Mouse (Mus musculus): ENCODE measurements at regions not wholly inside any gene's neighbourhood (a gene's known extent, or its start where the extent isn't known, plus 50 kb on each side); places are given as distances from the start of the nearest gene placed in this dataset.

DNA sequence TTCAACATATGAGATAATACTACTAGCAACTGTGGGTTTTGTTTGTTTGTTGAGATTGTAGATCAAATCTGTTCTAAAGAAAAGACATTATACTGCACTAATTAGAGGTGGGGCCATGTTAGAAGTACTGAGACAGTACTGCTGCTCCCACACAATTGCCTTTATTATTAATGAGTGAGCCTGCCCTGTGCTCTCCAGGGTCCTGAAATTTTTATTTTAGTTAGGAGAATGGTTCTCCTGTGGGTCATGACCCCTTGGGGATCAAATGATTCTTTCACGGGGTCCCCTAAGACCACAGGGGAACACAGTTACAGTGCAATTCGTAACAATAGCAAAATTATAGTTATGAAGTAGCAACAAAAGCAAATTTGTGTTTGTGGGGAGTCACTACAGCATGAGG is 268.8 kb downstream of the Gm9195 start:
- WGBS = 42% methylated on average over 2 of the region's 2 CpGs
- TF ChIP-seq CTCF (IDR thresholded peaks at IDR 0.05; ENCODE audit: low read depth) = no peak
- no peaks in the 10 kb centered on the region for H3K4me1 ChIP-seq (ENCODE audit: insufficient read depth)
- H3K9ac ChIP-seq = no peak overlapping the region
- H3K4me2 ChIP-seq = no peak overlapping the region
- no peaks in the 10 kb centered on the region for H3K36me3 ChIP-seq (ENCODE audit: insufficient read depth)
- H3K27ac ChIP-seq (ENCODE audit: low read depth) = no peak overlapping the region
- ATAC-seq (ENCODE audit: insufficient read depth) (no peak), DNase-seq (peak; percentile 53)
- no peaks in the 10 kb centered on the region for H3K27me3 ChIP-seq (ENCODE audit: insufficient read depth, low read length)
- no peaks in the 10 kb centered on the region for H3K9me3 ChIP-seq (ENCODE audit: low read depth, low read length)
- H3K4me3 ChIP-seq (ENCODE audit: low read depth, low read length) = no peak overlapping the region

DNA sequence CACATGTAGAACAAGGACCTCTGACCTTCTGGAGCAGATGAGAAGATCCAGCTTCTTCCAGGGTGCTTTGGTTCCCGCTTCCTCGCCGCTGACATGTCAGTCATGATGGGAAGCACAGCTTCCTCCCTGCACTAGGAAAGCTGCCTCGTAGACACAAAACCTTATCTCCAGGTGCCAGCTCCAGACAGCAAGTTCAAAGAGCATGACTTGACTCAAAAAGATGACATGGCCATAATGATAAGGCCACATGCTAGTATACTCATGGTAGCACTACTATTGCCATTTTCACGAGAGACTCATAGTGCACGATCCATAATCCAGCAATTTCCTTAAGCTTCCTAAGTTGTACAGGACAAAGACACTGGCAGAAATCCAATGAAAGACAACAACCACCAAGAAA is 272.1 kb downstream of the Gm9195 start:
- ATAC-seq (ENCODE audit: insufficient read depth) = no peak
- no peak for DNase-seq
- 86% methylated on average over 6 of the region's 6 CpGs for WGBS
- Histone ChIP-seq H3K9me3 (ENCODE audit: low read depth, low read length) (no peaks in the 10 kb centered on the region), H3K27ac (ENCODE audit: low read depth) (no peak overlapping the region), H3K4me2 (no peak overlapping the region), H3K4me1 (ENCODE audit: insufficient read depth) (no peaks in the 10 kb centered on the region), H3K9ac (no peak overlapping the region), H3K27me3 (ENCODE audit: insufficient read depth, low read length) (no peaks in the 10 kb centered on the region), H3K36me3 (ENCODE audit: insufficient read depth) (no peaks in the 10 kb centered on the region), H3K4me3 (ENCODE audit: low read depth, low read length) (no peak overlapping the region)
- no peak for TF ChIP-seq CTCF (IDR thresholded peaks at IDR 0.05; ENCODE audit: low read depth)

DNA sequence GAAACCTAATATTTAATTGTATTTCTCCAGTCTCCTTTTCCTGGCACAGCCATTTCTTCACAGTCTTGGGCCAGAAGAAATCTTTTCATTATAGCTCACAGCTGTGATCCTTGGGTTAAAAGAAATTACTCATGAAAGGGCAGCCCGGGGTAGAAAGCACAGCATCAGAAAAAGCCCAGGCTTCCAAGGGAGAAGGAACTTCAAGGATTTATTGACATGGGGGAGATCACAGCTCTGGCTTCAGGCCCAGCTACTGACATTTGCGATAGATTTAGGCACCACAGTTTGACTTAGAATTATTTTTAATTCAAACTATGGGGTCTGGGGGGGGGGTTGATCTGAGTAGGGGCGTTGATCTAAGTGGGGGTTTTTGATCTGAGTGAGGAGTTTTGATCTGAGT is 291.3 kb downstream of the Gm9195 start:
- H3K27me3 ChIP-seq (ENCODE audit: insufficient read depth, low read length) = 0 out of 2 replicates have a peak, but pooled peaks cover 4% of the 10 kb centered on the region
- peaks cover 4% of the 10 kb centered on the region; the same call in 1 of the 2 replicates for H3K4me1 ChIP-seq (ENCODE audit: insufficient read depth)
- H3K27ac ChIP-seq (ENCODE audit: low read depth) = no peak overlapping the region
- ATAC-seq (ENCODE audit: insufficient read depth) (peak; percentile 55), DNase-seq (peak; percentile 85)
- WGBS = 42% methylated on average over 3 of the region's 3 CpGs
- no peak for TF ChIP-seq CTCF (IDR thresholded peaks at IDR 0.05; ENCODE audit: low read depth)
- no peaks in the 10 kb centered on the region for H3K9me3 ChIP-seq (ENCODE audit: low read depth, low read length)
- no peak overlapping the region for H3K9ac ChIP-seq
- no peak overlapping the region for H3K4me2 ChIP-seq
- H3K36me3 ChIP-seq (ENCODE audit: insufficient read depth) = no peaks in the 10 kb centered on the region
- no peak overlapping the region for H3K4me3 ChIP-seq (ENCODE audit: low read depth, low read length)

DNA sequence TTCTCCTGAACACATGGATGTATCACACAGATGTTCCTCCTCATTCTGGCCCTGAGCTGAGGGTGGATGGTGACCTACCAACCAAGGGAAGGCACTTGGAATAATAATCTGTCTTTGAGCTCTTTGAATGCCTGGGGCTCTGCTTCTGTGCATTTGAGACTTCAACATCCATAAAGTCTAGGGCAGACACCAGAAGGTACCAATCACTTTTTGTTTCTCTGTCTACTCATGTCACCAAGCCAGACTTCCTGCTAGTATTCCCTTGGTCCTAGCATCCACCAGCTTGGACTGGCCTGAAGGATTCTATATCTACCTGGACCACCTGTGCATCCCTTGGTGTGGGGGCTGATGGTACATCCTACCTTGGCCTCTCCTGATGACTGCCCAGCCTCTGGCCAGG is 291.7 kb downstream of the Gm9195 start:
- Histone ChIP-seq H3K9me3 (ENCODE audit: low read depth, low read length) (no peaks in the 10 kb centered on the region), H3K4me1 (ENCODE audit: insufficient read depth) (peaks cover 4% of the 10 kb centered on the region; the same call in 1 of the 2 replicates), H3K4me3 (ENCODE audit: low read depth, low read length) (no peak overlapping the region), H3K27me3 (ENCODE audit: insufficient read depth, low read length) (0 out of 2 replicates have a peak, but pooled peaks cover 4% of the 10 kb centered on the region), H3K36me3 (ENCODE audit: insufficient read depth) (no peaks in the 10 kb centered on the region), H3K27ac (ENCODE audit: low read depth) (no peak overlapping the region), H3K4me2 (no peak overlapping the region), H3K9ac (no peak overlapping the region)
- peak; percentile 28 for DNase-seq
- TF ChIP-seq CTCF (IDR thresholded peaks at IDR 0.05; ENCODE audit: low read depth) = no peak
- ATAC-seq (ENCODE audit: insufficient read depth) = peak; percentile 4; the same call in 1 of the 2 replicates

DNA sequence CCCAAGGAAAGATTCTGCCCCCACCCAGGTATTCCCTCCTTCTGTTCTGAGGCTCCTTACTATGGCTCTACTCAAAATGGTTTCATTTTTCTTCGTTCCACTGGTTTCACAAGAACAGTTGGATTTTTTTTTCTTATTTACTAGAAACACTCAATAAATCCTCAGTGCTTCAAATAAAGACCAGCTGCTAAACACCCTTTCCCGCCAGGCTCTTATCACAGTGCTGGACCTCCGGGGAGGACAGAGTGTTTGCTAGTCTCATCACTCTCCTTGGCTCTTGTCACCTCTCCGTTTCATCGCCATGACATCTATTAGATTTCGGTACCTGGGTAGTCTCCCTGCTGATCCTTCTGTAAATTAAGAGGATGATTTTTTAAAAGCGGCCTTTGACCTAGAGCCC is 293.7 kb downstream of the Gm9195 start:
- no peaks in the 10 kb centered on the region for H3K36me3 ChIP-seq (ENCODE audit: insufficient read depth)
- peak; percentile 78 for DNase-seq
- peaks cover 4% of the 10 kb centered on the region; the same call in 1 of the 2 replicates for H3K4me1 ChIP-seq (ENCODE audit: insufficient read depth)
- H3K27ac ChIP-seq (ENCODE audit: low read depth) = no peak overlapping the region
- H3K27me3 ChIP-seq (ENCODE audit: insufficient read depth, low read length) = 0 out of 2 replicates have a peak, but pooled peaks cover 4% of the 10 kb centered on the region
- peak; percentile 77; the same call in 1 of the 2 replicates for ATAC-seq (ENCODE audit: insufficient read depth)
- H3K4me3 ChIP-seq (ENCODE audit: low read depth, low read length) = no peak overlapping the region
- no peak for TF ChIP-seq CTCF (IDR thresholded peaks at IDR 0.05; ENCODE audit: low read depth)
- H3K9ac ChIP-seq = no peak overlapping the region
- 10% methylated on average over 7 of the region's 7 CpGs for WGBS
- peak overlapping the region; percentile 20; the same call in 1 of the 2 replicates for H3K4me2 ChIP-seq
- no peaks in the 10 kb centered on the region for H3K9me3 ChIP-seq (ENCODE audit: low read depth, low read length)

DNA sequence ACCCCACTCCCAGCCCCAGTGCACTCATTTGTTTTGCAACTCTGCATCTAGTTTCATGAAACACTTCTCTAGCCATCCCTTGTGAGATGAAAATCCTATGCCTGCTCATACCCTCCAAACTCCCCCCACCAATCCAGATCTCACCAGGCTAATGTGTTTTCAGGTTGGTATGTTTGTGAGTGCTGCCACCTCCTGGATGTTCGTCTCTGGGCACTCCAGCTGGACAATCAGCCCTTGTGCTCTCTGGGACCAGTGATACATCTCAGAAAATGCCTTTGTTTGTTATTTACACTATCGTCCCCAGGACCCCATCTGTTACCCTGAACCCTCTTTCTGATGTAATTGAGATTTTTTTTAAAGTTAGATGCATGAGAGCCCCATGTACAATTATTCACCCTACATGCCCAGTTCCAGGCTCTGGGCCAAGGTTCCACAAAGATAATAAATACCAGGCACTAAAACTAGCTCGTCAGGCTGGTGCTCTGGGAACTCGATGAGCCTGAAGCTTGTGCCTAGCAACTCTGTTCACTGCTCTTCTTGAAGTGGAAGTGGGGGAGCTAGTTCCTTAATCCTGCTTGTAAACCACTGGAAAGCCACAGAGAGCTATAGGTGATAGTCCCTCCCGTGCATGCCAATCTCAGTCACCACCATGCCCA is 304.2 kb downstream of the Gm9195 start:
- 29% methylated on average over 5 of the region's 5 CpGs for WGBS

DNA sequence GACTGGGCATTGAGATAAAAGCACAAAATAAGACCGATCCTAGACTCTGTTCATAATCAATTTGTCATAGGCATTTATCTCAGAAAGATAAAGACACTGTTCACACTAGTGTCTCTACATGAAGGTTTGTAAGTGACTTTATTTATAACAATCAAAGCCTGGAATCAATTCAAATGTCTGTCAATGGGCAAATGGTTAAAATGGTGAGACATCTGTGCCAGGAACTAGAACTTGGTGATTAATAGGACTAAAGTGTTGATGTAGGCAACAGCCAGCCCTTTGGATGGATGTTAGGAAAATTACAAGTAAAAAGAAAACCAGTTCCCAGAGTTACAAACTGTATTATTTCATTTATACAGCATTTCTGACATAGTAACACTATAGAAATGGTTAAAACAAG is 315.9 kb downstream of the Gm9195 start:
- H3K4me1 ChIP-seq (ENCODE audit: insufficient read depth) = no peaks in the 10 kb centered on the region
- TF ChIP-seq CTCF (IDR thresholded peaks at IDR 0.05; ENCODE audit: low read depth) = no peak
- no peaks in the 10 kb centered on the region for H3K36me3 ChIP-seq (ENCODE audit: insufficient read depth)
- H3K27me3 ChIP-seq (ENCODE audit: insufficient read depth, low read length) = no peaks in the 10 kb centered on the region
- DNase-seq = no peak
- WGBS = 74% methylated on average over 1 of the region's 1 CpGs
- H3K9ac ChIP-seq = no peak overlapping the region
- H3K4me2 ChIP-seq = no peak overlapping the region
- H3K4me3 ChIP-seq (ENCODE audit: low read depth, low read length) = no peak overlapping the region
- no peaks in the 10 kb centered on the region for H3K9me3 ChIP-seq (ENCODE audit: low read depth, low read length)
- ATAC-seq (ENCODE audit: insufficient read depth) = no peak
- no peak overlapping the region for H3K27ac ChIP-seq (ENCODE audit: low read depth)

More for the DNA sequence above, 304.2 kb downstream of the Gm9195 start:
- Histone ChIP-seq H3K27me3 (ENCODE audit: insufficient read depth, low read length) (no peaks in the 10 kb centered on the region), H3K4me3 (ENCODE audit: low read depth, low read length) (no peak overlapping the region), H3K4me1 (ENCODE audit: insufficient read depth) (no peaks in the 10 kb centered on the region), H3K9me3 (ENCODE audit: low read depth, low read length) (no peaks in the 10 kb centered on the region), H3K27ac (ENCODE audit: low read depth) (no peak overlapping the region), H3K36me3 (ENCODE audit: insufficient read depth) (no peaks in the 10 kb centered on the region), H3K4me2 (no peak overlapping the region), H3K9ac (no peak overlapping the region)
- ATAC-seq (ENCODE audit: insufficient read depth) (no peak), DNase-seq (peak; percentile 52)
- peak; percentile 64 for TF ChIP-seq CTCF (IDR thresholded peaks at IDR 0.05; ENCODE audit: low read depth)
